In the genomic region with DNA sequence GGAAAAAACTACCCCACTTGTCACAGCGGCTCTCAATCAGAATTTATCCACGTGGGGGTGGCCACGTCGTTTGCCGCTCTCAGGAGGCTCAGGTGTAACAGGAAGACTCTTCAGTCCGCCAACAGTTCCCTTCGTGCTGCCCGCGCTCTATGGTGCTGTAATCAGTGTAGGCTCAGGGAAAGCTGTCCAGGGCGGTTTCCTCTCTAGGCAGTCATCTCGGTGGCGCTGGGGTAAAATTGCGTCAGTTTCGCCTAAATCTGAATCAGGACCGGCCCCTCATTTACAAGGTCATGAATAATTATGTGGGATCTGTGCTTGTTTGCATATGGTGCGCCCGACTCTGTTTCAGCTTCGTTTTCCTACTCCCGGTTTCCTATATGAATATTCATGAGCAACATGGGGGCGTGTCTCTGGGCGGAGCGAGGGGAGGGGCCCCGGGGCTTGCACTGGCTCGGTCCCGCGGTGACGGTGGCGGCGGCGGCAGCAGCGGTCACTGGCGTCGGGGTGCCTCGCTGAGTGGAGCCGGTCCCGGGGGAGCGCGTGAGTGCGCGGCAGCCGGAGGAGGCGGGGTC, we compare ENCODE assay signal across 8 mouse cellular contexts. TPM values are rescaled to one million over a fixed set of nuclear protein-coding genes. Genes with fewer than 3 reads are reported as not detected.
DNase-seq lines count a peak whose midpoint lies in the region; ATAC-seq lines count a peak whose summit lies in the region.

Tnks1bp1 (plus strand) TSS at position 427 of the 572 bp plus-strand sequence.

- peak; percentile 99 for DNase-seq in adipocyte (ENCODE audit: low spot score)
- DNase-seq in embryo, embryonic 10 days (ENCODE audit: low spot score): peak; percentile 94
- peak; percentile 96 for DNase-seq in gastrocnemius, postnatal 10 days
- DNase-seq in induced T-regulatory cell, adult 2 months (ENCODE audit: low read depth): peak; percentile 97
- DNase-seq in left cerebral cortex, adult 9 months (ENCODE audit: low spot score in 2 of 2): peak; percentile 87 to 97
- peak; percentile 91 for DNase-seq in right cerebral cortex, postnatal 14 days
- DNase-seq in urinary bladder, postnatal 36 days (ENCODE audit: low spot score in 2 of 2): peak; percentile 98 to 99

- ATAC-seq in megakaryocyte progenitor cell, adult 5-6 weeks (replicated peaks; ENCODE audit: poor library complexity): peak; percentile 85

RNA-seq across cellular contexts. Expression of gene Tnks1bp1, which starts in this region (rescaled TPM):
- total RNA-seq in gastrocnemius, postnatal 10 days (2021): 10 to 100 TPM; 52.1 to 69.1 TPM
- total RNA-seq in megakaryocyte progenitor cell, adult 5-6 weeks (2015): 0.59 and 0.85 TPM in 2 replicates
- total RNA-seq in megakaryocyte progenitor cell, adult 5-6 weeks (2017): 1.6 and 4.7 TPM in 2 replicates

Comparison
In these comparisons a context has a peak if more than half of its experiments do, and no peak if none do; other contexts are left out.
1. Peak in every context shown above with its lines: DNase-seq and ATAC-seq.
2. RNA of gene Tnks1bp1 (total RNA-seq): 52.1 to 69.1 TPM in gastrocnemius, postnatal 10 days; 0.59 to 4.7 TPM in megakaryocyte progenitor cell, adult 5-6 weeks; every median in the first group is over 4 times any median in the second.